In the genomic region with DNA sequence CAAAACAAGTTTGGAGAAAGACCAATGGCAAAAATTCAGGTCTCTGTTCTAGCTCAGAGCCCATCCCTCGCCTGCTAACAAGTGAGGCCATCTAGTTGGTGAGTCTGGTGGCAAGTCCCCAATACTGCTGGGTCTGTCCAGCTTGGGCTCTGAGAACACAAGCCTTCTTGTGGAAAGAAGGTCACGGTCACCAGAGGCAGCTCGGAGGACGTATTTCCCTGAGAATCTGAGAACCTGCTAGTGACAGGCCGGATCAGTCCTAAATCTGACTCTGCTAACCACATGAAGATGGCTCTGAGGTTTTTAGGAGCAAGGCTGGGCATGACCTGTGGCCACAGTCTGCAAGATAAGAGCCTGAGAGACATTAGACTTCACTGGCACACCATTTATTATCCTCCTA, we compare ENCODE assay signal across 15 mouse cellular contexts. TPM values are rescaled to one million over a fixed set of nuclear protein-coding genes. Genes with fewer than 3 reads are reported as not detected.
"Had no signal": no experiment of that assay in that cellular context is flagged by ENCODE, and none has a peak within 500 bp of the region (broad histone marks: within the 10 kb centered on the region; RNA-seq: fewer than 3 reads in every experiment).

No protein-coding gene starts in this region.

- DNase-seq: lung, adult 18-20 months; lung, embryonic 14.5 days; lung, postnatal 10 days; lung, postnatal 4 days; midbrain, embryonic 14.5 days; retina, postnatal 1 day; right cerebral cortex, adult 18-20 months; right cerebral cortex, postnatal 25 days; right cerebral cortex, postnatal 4 days; spleen, adult 18-20 months; thymus, adult 18-20 months; thymus, postnatal 14 days; thymus, postnatal 36 days had no signal

RNA-seq across cellular contexts. Expression of gene D330020A13Rik, which starts 47.5 kb away (rescaled TPM):
- total RNA-seq: megakaryocyte, adult 5-6 weeks; megakaryocyte-erythroid progenitor cell, adult 5-6 weeks had no signal

RNA-seq across cellular contexts. Expression of gene B4galnt3, which starts 47.7 kb away (rescaled TPM):
- total RNA-seq: megakaryocyte, adult 5-6 weeks; megakaryocyte-erythroid progenitor cell, adult 5-6 weeks had no signal
